Mouse (Mus musculus) heart, embryonic 14.5 days (tissue): Measurements from ENCODE around the gene Igfbp2. TPM values are rescaled to one million over a fixed set of nuclear protein-coding genes. Genes with fewer than 3 reads are reported as not detected.
A peak's percentile ranks its signal among the peaks of the same experiment; 100 is the strongest.

Experiments
- ATAC-seq: fragments of 200-750 bp; cut with Nextera tagmentation; 2 replicates; pipeline ENCODE4 v1.8.0; 2017; ENCODE audit warnings: low read depth, moderate TSS enrichment; ENCODE audit not compliant: insufficient number of reproducible peaks, insufficient read depth, low FRiP score
- H3K27ac ChIP-seq, 2 experiments: fragments of 200-500 bp in 1 of 2; fragments of 300-500 bp in 1 of 2; sonication (generic) in 1 of 2; replicated peaks in 1 of 2; 2 replicates each; pipeline ENCODE4 v1.5.1; 2012 to 2014; ENCODE audit warnings: low read depth in 2 of 2, low read length in 2 of 2, control low read depth in 1 of 2, mild to moderate bottlenecking in 1 of 2, mixed read lengths in 1 of 2; ENCODE audit not compliant: control insufficient read depth in 1 of 2, insufficient read depth in 1 of 2
- H3K27me3 ChIP-seq: fragments of 300-500 bp; sonication (generic); 2 replicates; pipeline ENCODE4 v1.6.1; 2014; ENCODE audit warnings: mild to moderate bottlenecking, low read length, control low read depth; ENCODE audit not compliant: control insufficient read depth, insufficient read depth
- H3K36me3 ChIP-seq: fragments of 300-500 bp; sonication (generic); 2 replicates; pipeline ENCODE4 v1.6.1; 2014; ENCODE audit warnings: mild to moderate bottlenecking, control low read depth, low read length, mixed read lengths; ENCODE audit not compliant: control insufficient read depth, insufficient read depth
- H3K4me1 ChIP-seq, 2 experiments: fragments of 200-500 bp in 1 of 2; fragments of 300-500 bp in 1 of 2; sonication (generic) in 1 of 2; 2 replicates each; pipeline ENCODE4 v1.6.1; 2012 to 2014; ENCODE audit warnings: low read length in 2 of 2, control low read depth in 1 of 2, mixed read lengths in 1 of 2; ENCODE audit not compliant: control insufficient read depth in 2 of 2, insufficient read depth in 2 of 2
- H3K4me2 ChIP-seq: fragments of 300-500 bp; sonication (generic); 2 replicates; pipeline ENCODE4 v1.6.1; 2014; ENCODE audit warnings: mild to moderate bottlenecking, low read length
- H3K4me3 ChIP-seq, 2 experiments: fragments of 200-500 bp in 1 of 2; fragments of 300-500 bp in 1 of 2; sonication (generic) in 1 of 2; 2 replicates each; pipeline ENCODE4 v1.5.1; 2012 to 2014; ENCODE audit warnings: low read length in 2 of 2, mild to moderate bottlenecking in 2 of 2, control low read depth in 1 of 2, low read depth in 1 of 2, moderate library complexity in 1 of 2; ENCODE audit not compliant: control insufficient read depth in 1 of 2, insufficient read depth in 1 of 2
- H3K9ac ChIP-seq: fragments of 300-500 bp; sonication (generic); 2 replicates; pipeline ENCODE4 v1.6.1; 2014; ENCODE audit warnings: mild to moderate bottlenecking, low read length
- H3K9me3 ChIP-seq: fragments of 300-500 bp; sonication (generic); 2 replicates; pipeline ENCODE4 v1.6.1; 2016; ENCODE audit warnings: low read length, control low read depth; ENCODE audit not compliant: control insufficient read depth
- WGBS: fragments of 180-500 bp; shearing (Covaris S2); extraction: QIAGEN DNeasy Blood & Tissue Kit; methylation state at CpG from one replicate; pipeline ENCODE4 v1.1.7; 2014; 5-methylcytosine and 5-hydroxymethylcytosine counted together
- polyA plus RNA-seq: library from polyadenylated mRNA; unstranded; fragments of >200 nt; fragmentation: Nextera tagmentation; extraction: Ambion mirVana; gene quantifications from 2 replicates; pipeline ENCODE4 v1.2.1, GENCODE M21; 2014

Igfbp2 gene
- polyA plus RNA-seq, 1 experiment from 2014 or later: 67.5 TPM

DNA sequence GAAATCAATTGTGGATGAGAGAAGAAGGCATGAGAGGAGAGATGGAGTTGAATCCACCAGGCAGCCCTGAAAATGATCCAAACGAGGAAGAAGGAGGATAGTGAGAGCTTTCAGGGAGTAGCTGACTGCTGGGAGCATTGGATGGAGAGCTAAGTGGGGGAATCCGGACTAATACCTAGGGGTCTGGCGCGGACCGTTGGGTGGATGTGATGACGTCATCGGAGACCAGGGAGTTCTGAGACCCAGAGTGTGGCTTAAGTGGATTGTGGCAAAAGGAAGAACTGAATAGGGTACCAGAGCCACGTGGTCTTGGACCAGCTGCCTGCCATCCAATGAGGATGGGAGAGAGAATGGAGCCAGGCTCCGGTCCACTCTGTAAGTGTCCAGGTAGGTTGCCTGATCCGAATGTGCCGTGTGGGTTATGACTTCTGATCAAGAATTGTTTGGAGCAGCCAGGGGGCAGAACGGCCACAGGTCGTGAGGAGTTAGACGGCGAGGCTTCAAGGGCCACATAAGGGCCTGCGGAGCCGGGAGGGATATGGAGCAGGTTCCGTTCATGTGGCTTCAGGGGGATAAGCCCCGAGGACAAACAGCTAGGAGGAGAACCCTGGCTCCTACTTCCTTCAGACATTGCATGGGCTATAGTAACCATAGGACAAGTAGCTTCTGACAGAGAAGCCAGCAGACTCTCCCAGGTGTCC lies 32.1 kb downstream of the Igfbp2 start:
- no peak overlapping the region for H3K9ac ChIP-seq
- no peaks in the 10 kb centered on the region for H3K9me3 ChIP-seq
- peak; percentile 41; the same call in 1 of the 2 replicates for ATAC-seq
- H3K27me3 ChIP-seq: no peaks in the 10 kb centered on the region
- 63% methylated on average over 19 of the region's 19 CpGs for WGBS
- H3K27ac ChIP-seq: no peak overlapping the region
- no peak overlapping the region for H3K4me2 ChIP-seq
- peaks cover 38% of the 10 kb centered on the region for H3K36me3 ChIP-seq
- no peak overlapping the region for H3K4me3 ChIP-seq
- H3K4me1 ChIP-seq: no peaks in the 10 kb centered on the region

DNA sequence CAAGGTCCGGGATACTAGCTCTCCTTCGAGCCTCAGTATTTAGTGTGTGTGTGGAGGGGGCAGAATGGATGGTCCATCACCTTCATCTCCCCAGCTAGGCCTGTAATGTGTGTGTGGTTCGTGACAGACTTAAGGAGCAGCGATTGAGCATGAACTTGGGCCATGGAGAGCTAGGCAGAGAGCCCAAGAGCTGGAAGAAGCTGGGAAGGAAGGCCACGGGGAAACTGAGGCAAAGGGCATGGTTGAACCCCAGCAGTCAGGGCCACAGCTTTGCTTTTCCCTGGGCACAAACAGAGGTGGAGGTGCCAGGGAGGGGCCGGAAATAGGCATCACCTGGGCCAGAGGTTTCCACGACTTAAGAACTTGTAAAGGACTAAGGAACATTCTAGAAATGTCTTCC lies 32.8 kb downstream of the Igfbp2 start:
- 0 out of 2 replicates have a peak, but pooled peaks have one; percentile 18 for ATAC-seq
- Histone ChIP-seq H3K27ac (no peak overlapping the region), H3K9ac (no peak overlapping the region), H3K4me1 (no peaks in the 10 kb centered on the region), H3K4me2 (no peak overlapping the region), H3K9me3 (no peaks in the 10 kb centered on the region), H3K36me3 (peaks cover 45% of the 10 kb centered on the region), H3K4me3 (no peak overlapping the region), H3K27me3 (no peaks in the 10 kb centered on the region)
- 71% methylated on average over 7 of the region's 7 CpGs for WGBS

DNA sequence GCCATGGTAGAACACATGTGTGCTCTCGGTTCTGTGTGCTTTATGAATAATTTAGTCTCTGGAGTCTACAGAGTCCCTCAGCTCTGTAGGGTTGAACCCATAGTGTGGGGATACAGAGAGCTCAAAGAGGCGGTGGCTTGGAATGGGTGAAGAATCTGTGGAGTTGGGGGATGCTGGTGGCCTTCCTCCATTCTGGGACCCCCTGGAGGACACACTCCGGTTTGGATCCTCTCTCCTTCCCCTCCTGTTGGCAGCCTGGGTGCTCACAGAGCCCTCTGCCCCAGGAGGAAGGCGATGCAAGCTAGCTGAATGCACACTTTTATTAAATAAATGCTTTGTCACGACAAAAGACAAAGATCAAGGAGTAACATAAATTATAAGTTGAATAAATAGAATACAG lies 33.3 kb downstream of the Igfbp2 start:
- Histone ChIP-seq H3K4me3 (no peak overlapping the region), H3K27ac (no peak overlapping the region), H3K9me3 (no peaks in the 10 kb centered on the region), H3K27me3 (no peaks in the 10 kb centered on the region), H3K4me2 (no peak overlapping the region), H3K9ac (no peak overlapping the region), H3K4me1 (no peaks in the 10 kb centered on the region), H3K36me3 (peaks cover 50% of the 10 kb centered on the region)
- ATAC-seq: no peak
- WGBS: 69% methylated on average over 5 of the region's 5 CpGs

DNA sequence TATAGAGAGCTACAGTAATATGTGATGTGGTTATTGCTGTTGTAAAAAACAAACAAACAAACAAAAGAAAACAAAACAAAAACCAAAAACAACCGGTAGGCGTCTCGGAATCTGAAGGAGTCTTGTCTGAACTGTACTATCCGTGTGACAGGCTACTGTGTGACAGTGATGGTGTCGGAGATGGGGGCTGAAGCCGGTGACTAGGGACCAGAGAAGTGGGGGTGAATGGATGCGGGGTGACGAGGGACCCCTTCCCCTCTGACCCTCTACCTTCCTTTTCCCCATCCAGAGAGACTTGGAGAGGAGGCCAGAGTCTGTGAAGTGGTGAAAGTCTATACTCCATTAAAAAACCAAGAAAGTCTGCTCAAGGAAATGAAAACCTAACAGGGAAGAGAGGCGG lies 34.0 kb downstream of the Igfbp2 start:
- no peak overlapping the region for H3K27ac ChIP-seq
- H3K27me3 ChIP-seq: no peaks in the 10 kb centered on the region
- WGBS: 83% methylated on average over 9 of the region's 9 CpGs
- no peak for ATAC-seq
- H3K9me3 ChIP-seq: no peaks in the 10 kb centered on the region
- no peak overlapping the region for H3K9ac ChIP-seq
- no peak overlapping the region for H3K4me3 ChIP-seq
- H3K4me1 ChIP-seq: no peaks in the 10 kb centered on the region
- H3K36me3 ChIP-seq: peaks cover 57% of the 10 kb centered on the region
- H3K4me2 ChIP-seq: no peak overlapping the region

DNA sequence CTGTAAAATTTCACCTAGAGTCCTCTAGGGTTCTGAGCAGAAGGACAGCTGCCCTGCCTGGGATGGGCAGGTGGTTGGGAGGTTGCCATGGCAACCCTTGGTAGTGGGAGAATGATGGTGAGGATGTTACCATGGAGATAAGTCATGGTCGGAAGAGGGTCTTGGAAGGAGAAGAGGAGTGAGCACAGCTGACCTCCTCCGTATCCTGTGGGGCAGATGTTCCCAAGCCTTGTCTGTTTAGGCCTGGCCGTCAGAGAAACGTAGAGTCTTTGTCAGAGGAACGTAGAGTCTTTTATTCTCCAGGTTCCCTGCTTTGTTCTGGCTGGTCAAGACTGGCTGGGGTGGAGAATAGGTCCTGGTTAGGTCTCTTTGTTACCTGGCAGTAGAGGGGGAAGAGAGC lies 34.6 kb downstream of the Igfbp2 start:
- Histone ChIP-seq H3K4me2 (no peak overlapping the region), H3K9me3 (no peaks in the 10 kb centered on the region), H3K4me3 (no peak overlapping the region), H3K36me3 (peaks cover 63% of the 10 kb centered on the region), H3K27me3 (no peaks in the 10 kb centered on the region), H3K27ac (no peak overlapping the region), H3K9ac (no peak overlapping the region), H3K4me1 (no peaks in the 10 kb centered on the region)
- ATAC-seq: no peak
- WGBS: 75% methylated on average over 5 of the region's 5 CpGs

DNA sequence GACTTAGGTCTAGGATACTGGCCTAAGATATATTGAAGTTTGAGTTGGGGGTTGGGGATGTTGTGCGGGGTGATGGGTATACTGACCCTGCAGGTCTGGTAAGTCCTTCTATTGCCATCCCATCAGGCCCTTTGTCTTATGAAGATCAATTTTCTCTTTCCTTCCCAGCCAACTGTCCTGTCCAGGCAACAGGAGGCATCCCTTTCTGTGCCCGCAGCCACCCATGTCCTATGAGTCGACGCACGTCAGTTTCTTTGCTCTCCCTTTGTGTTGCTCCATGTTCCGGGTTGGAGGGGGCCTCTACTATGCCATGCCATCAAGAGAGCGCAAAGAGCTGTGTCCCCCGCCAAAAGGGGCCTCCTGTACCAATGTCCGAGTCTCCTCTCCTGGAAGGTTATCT lies 35.7 kb downstream of the Igfbp2 start:
- no peak for ATAC-seq
- Histone ChIP-seq H3K27me3 (no peaks in the 10 kb centered on the region), H3K4me1 (no peaks in the 10 kb centered on the region), H3K4me2 (no peak overlapping the region), H3K9ac (no peak overlapping the region), H3K9me3 (no peaks in the 10 kb centered on the region), H3K36me3 (peaks cover 72% of the 10 kb centered on the region), H3K27ac (no peak overlapping the region), H3K4me3 (no peak overlapping the region)
- 92% methylated on average over 9 of the region's 9 CpGs for WGBS

DNA sequence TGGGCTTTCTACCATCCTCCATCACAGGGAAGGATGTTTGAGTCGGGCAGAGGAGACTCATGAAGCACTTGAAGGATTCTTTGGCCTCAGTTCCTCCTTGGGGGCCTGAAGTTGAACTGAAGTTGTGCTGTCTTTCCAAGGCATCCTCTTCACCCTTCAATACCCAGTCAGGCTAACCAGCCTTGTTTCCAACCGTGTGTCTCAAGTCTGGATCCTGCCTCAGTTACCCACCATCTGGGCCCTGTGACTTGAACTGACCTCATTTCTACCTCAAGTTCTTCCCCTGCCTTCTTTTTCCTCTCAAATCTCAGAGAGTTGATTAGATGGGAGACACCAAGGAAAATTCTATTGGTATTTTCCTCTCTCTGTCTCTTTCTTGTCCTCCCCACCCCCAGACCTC lies 36.2 kb downstream of the Igfbp2 start:
- no peak overlapping the region for H3K27ac ChIP-seq
- no peaks in the 10 kb centered on the region for H3K27me3 ChIP-seq
- WGBS: 75% methylated on average over 2 of the region's 2 CpGs
- peaks cover 78% of the 10 kb centered on the region for H3K36me3 ChIP-seq
- no peak overlapping the region for H3K9ac ChIP-seq
- no peaks in the 10 kb centered on the region for H3K4me1 ChIP-seq
- no peak for ATAC-seq
- H3K4me3 ChIP-seq: no peak overlapping the region
- H3K9me3 ChIP-seq: no peaks in the 10 kb centered on the region
- no peak overlapping the region for H3K4me2 ChIP-seq

DNA sequence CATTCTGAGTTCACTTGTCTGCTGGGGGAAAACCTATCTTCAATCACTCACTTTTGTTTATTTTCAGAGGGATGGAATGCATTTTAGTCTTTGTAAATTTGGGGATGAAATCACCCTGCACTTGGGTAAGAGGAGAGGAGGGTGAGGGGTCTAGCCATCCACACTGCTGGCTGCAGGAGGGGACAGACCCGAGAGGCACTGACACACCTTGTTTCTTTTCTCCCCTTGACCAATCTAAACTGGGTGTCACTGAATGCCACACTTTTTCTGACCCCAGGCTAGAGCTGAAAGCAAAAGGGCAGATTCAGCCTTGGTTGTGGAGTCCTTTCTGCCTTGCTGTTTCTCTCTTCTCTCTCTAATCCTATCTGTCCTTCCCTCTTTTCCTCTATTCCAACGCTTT lies 37.4 kb downstream of the Igfbp2 start:
- Histone ChIP-seq H3K4me1 (peaks cover 0 to 2% of the 10 kb centered on the region in 2 experiments; a peak in 1 of 4 replicates), H3K27me3 (no peaks in the 10 kb centered on the region), H3K9ac (no peak overlapping the region), H3K9me3 (no peaks in the 10 kb centered on the region), H3K4me2 (no peak overlapping the region), H3K36me3 (peaks cover 88% of the 10 kb centered on the region), H3K27ac (no peak overlapping the region), H3K4me3 (no peak overlapping the region)
- no peak for ATAC-seq
- WGBS: 69% methylated on average over 2 of the region's 2 CpGs
